Mouse (Mus musculus) forebrain, embryonic 11.5 days (tissue): Measurements from ENCODE around the gene Olfr1423. TPM values are rescaled to one million over a fixed set of nuclear protein-coding genes. Genes with fewer than 3 reads are reported as not detected.
"Not testable (repeated sequence)": the region's sequence is repeated elsewhere in the genome, so short reads cannot be mapped to it uniquely, and the experiment has no call there.

Experiments
- ATAC-seq: fragments of 200-750 bp; cut with Nextera tagmentation; replicated peaks from 2 replicates; pipeline ENCODE4 v1.8.0; 2017; ENCODE audit warnings: moderate TSS enrichment; ENCODE audit not compliant: low FRiP score
- DNase-seq: peaks from one replicate; pipeline ENCODE4 v3.0.0-alpha.2; 2017; ENCODE audit warnings: low spot score
- H3K27ac ChIP-seq: fragments of 300-500 bp; sonication (generic); 2 replicates; pipeline ENCODE4 v1.5.1; 2014; ENCODE audit warnings: low read depth, low read length
- H3K27me3 ChIP-seq: fragments of 300-500 bp; sonication (generic); 2 replicates; pipeline ENCODE4 v1.6.1; 2014; ENCODE audit warnings: mild to moderate bottlenecking, low read length, mixed read lengths; ENCODE audit not compliant: control insufficient read depth, insufficient read depth
- H3K36me3 ChIP-seq: fragments of 300-500 bp; sonication (generic); 2 replicates; pipeline ENCODE4 v1.6.1; 2014; ENCODE audit warnings: mild to moderate bottlenecking, low read length, moderate library complexity, mixed read lengths; ENCODE audit not compliant: control insufficient read depth, insufficient read depth
- H3K4me1 ChIP-seq: fragments of 300-500 bp; sonication (generic); replicated peaks from 2 replicates; pipeline ENCODE4 v1.6.1; 2014; ENCODE audit warnings: low read length, mixed read lengths; ENCODE audit not compliant: control insufficient read depth, insufficient read depth
- H3K4me2 ChIP-seq: fragments of 300-500 bp; sonication (generic); 2 replicates; pipeline ENCODE4 v1.6.1; 2014; ENCODE audit warnings: low read depth, mild to moderate bottlenecking, low read length, moderate library complexity, mixed read lengths; ENCODE audit not compliant: severe bottlenecking
- H3K4me3 ChIP-seq: fragments of 300-500 bp; sonication (generic); 2 replicates; pipeline ENCODE4 v1.5.1; 2014; ENCODE audit warnings: low read depth, low read length
- H3K9ac ChIP-seq: fragments of 300-500 bp; sonication (generic); 2 replicates; pipeline ENCODE4 v1.6.1; 2014; ENCODE audit warnings: low read length
- H3K9me3 ChIP-seq: fragments of 300-500 bp; sonication (generic); 2 replicates; pipeline ENCODE4 v1.6.1; 2016; ENCODE audit warnings: low read length, mixed read lengths; ENCODE audit not compliant: control insufficient read depth
- WGBS: fragments of 180-500 bp; shearing (Covaris S2); extraction: QIAGEN DNeasy Blood & Tissue Kit; methylation state at CpG from one replicate; pipeline ENCODE4 v1.1.7; 2014; 5-methylcytosine and 5-hydroxymethylcytosine counted together
- polyA plus RNA-seq: library from polyadenylated mRNA; unstranded; fragments of >200 nt; fragmentation: Nextera tagmentation; extraction: Ambion mirVana; gene quantifications from 2 replicates; pipeline ENCODE4 v1.2.1, GENCODE M21; 2014

Gene Olfr1423
- polyA plus RNA-seq, 1 experiment from 2014 or later = not detected

DNA sequence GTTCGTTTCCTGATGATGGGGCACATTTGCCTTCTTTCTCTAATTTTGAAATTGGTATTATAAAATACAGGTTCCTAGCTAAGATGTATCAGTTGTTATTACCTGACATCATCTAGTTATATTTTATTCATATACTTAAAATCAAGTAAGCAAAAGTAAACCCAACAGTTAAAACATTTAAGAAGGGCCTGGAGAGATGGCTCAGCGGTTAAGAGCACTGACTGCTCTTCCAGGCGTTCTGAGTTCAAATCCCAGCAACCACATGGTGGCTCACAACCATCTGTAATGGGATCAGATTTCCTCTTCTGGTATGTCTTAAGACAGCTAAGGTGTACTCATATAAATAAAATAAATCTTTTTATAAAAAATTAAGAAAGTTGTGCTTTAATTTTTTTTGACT, 53.3 kb downstream of the Olfr1423 start:
- no peak for DNase-seq
- Histone ChIP-seq H3K36me3 (peaks cover 14% of the 10 kb centered on the region; the same call in 1 of the 2 replicates), H3K9me3 (no peaks in the 10 kb centered on the region), H3K4me2 (no peak overlapping the region), H3K4me1 (no peaks in the 10 kb centered on the region), H3K27me3 (no peaks in the 10 kb centered on the region), H3K27ac (no peak overlapping the region), H3K9ac (no peak overlapping the region), H3K4me3 (no peak overlapping the region)
- WGBS = 93% methylated on average over 3 of the region's 3 CpGs
- no peak for ATAC-seq

GRCm38 (mm10) chr19:11984614-11985013, 56.5 kb downstream of the Olfr1423 start:
- H3K4me1 ChIP-seq, H3K4me3 ChIP-seq, H3K4me2 ChIP-seq, H3K27ac ChIP-seq, H3K27me3 ChIP-seq, DNase-seq, H3K9me3 ChIP-seq, H3K9ac ChIP-seq, H3K36me3 ChIP-seq, ATAC-seq: not testable (repeated sequence)
- WGBS = 83% methylated on average over 5 of the region's 5 CpGs

Other genes starting within 250 kb of the Olfr1423 start
- gene Stx3, start 221.9 kb downstream of the Olfr1423 start, polyA plus RNA-seq = 11.0 and 11.4 TPM in 2 replicates
- not detected in 2 replicates for gene Olfr1417, start 202.1 kb downstream of the Olfr1423 start, polyA plus RNA-seq
- gene Olfr1418, start 180.3 kb downstream of the Olfr1423 start, polyA plus RNA-seq = not detected in 2 replicates
- not detected in 2 replicates for gene Olfr1419, start 166.2 kb downstream of the Olfr1423 start, polyA plus RNA-seq
- gene Olfr1420, start 154.8 kb downstream of the Olfr1423 start, polyA plus RNA-seq = not detected in 2 replicates
- 33.0 and 35.5 TPM in 2 replicates for gene Patl1, start 128.9 kb downstream of the Olfr1423 start, polyA plus RNA-seq
- gene Osbp, start 75.4 kb downstream of the Olfr1423 start, polyA plus RNA-seq = 6.1 and 6.6 TPM in 2 replicates
- gene Olfr1424, start 21.4 kb upstream of the Olfr1423 start, polyA plus RNA-seq = not detected in 2 replicates
- gene Olfr1425, start 36.4 kb upstream of the Olfr1423 start, polyA plus RNA-seq = not detected in 2 replicates
- not detected in 2 replicates for gene Olfr1426, start 50.7 kb upstream of the Olfr1423 start, polyA plus RNA-seq
- not detected in 2 replicates for gene Olfr1427, start 62.0 kb upstream of the Olfr1423 start, polyA plus RNA-seq
- not detected in 2 replicates for gene Olfr1428, start 74.6 kb upstream of the Olfr1423 start, polyA plus RNA-seq
- gene Olfr76, start 81.9 kb upstream of the Olfr1423 start, polyA plus RNA-seq = not detected in 2 replicates
- gene Olfr1555-ps1, start 128.8 kb upstream of the Olfr1423 start, polyA plus RNA-seq = not detected in 2 replicates
- gene Olfr1431, start 159.3 kb upstream of the Olfr1423 start, polyA plus RNA-seq = not detected in 2 replicates
- gene Olfr1432, start 191.3 kb upstream of the Olfr1423 start, polyA plus RNA-seq = not detected in 2 replicates
- gene Olfr262, start 200.3 kb upstream of the Olfr1423 start, polyA plus RNA-seq = not detected in 2 replicates
- not detected in 2 replicates for gene Olfr235, start 219.7 kb upstream of the Olfr1423 start, polyA plus RNA-seq
- gene Olfr1434, start 238.5 kb upstream of the Olfr1423 start, polyA plus RNA-seq = not detected in 2 replicates